Mouse (Mus musculus) C2C12 (cell line): ENCODE results near the gene Itprid2.

Experiments used
- CEBPB ChIP-seq: IDR thresholded peaks from one replicate; pipeline ENCODE4 v1.6.1; 2011; ENCODE audit warnings: low read depth, mild to moderate bottlenecking, control low read depth, moderate library complexity
- CTCF ChIP-seq: IDR thresholded peaks from one replicate; pipeline ENCODE4 v1.5.1; 2011; ENCODE audit not compliant: control insufficient read depth, insufficient read depth, insufficient read length
- FOSL1 ChIP-seq: IDR thresholded peaks from one replicate; pipeline ENCODE4 v1.8.0; 2011; ENCODE audit warnings: mild to moderate bottlenecking, low read length; ENCODE audit not compliant: poor library complexity, insufficient read depth, severe bottlenecking
- MAX ChIP-seq: IDR thresholded peaks from one replicate; pipeline ENCODE4 v1.6.1; 2011; ENCODE audit warnings: mild to moderate bottlenecking, control low read depth
- MYOD1 ChIP-seq: IDR thresholded peaks from one replicate; pipeline ENCODE4 v1.6.1; 2011; ENCODE audit warnings: low read depth; ENCODE audit not compliant: control insufficient read depth, insufficient read length
- MYOG ChIP-seq: IDR thresholded peaks from one replicate; pipeline ENCODE4 v1.6.1; 2011; ENCODE audit not compliant: control insufficient read depth, insufficient read length; ENCODE audit errors: extremely low read depth
- USF1 ChIP-seq: IDR thresholded peaks from one replicate; pipeline ENCODE4 v1.6.1; 2011; ENCODE audit warnings: low read depth, mild to moderate bottlenecking, control low read depth, moderate library complexity

GRCm38 (mm10) chr2:79677663-79678257 lies 42.6 kb downstream of the Itprid2 start:
- TF ChIP-seq USF1: no peak
- TF ChIP-seq CEBPB: no peak
- TF ChIP-seq CTCF: no peak
- TF ChIP-seq MYOG: no peak
- no peak for TF ChIP-seq MAX
- no peak for TF ChIP-seq FOSL1
- TF ChIP-seq MYOD1: no peak
